Mouse (Mus musculus) MEL (cell line): Measurements from ENCODE around the gene Exoc5.

Source experiments
- CHD1 ChIP-seq: IDR thresholded peaks from 2 replicates; pipeline ENCODE4 v1.6.1; 2012; ENCODE audit warnings: low read depth, mild to moderate bottlenecking, inconsistent platforms, low read length, improper control_type of control experiment
- CHD2 ChIP-seq: IDR thresholded peaks from 2 replicates; pipeline ENCODE4 v1.6.1; 2011; ENCODE audit warnings: low read length, improper control_type of control experiment
- CTCF ChIP-seq, 3 experiments: IDR thresholded peaks in 2 of 3; conservative IDR thresholded peaks in 1 of 3; 2 replicates each; pipeline ENCODE4 v1.5.1; 2011 to 2012; ENCODE audit warnings: low read length in 3 of 3, low read depth in 2 of 3, mild to moderate bottlenecking in 2 of 3, improper control_type of control experiment in 1 of 3, inconsistent platforms in 1 of 3, mixed read lengths in 1 of 3, moderate library complexity in 1 of 3; ENCODE audit not compliant: control insufficient read depth in 1 of 3, insufficient read depth in 1 of 3, poor library complexity in 1 of 3, severe bottlenecking in 1 of 3
- E2F4 ChIP-seq: IDR thresholded peaks from 2 replicates; pipeline ENCODE4 v1.6.1; 2011; ENCODE audit warnings: low read depth, low read length, improper control_type of control experiment, borderline replicate concordance
- EP300 ChIP-seq, 2 experiments: IDR thresholded peaks; 2 replicates each; pipeline ENCODE4 v1.6.1; 2011; ENCODE audit warnings: improper control_type of control experiment in 2 of 2, low read length in 2 of 2, low read depth in 1 of 2, mild to moderate bottlenecking in 1 of 2
- KAT2A ChIP-seq: conservative IDR thresholded peaks from 2 replicates; pipeline ENCODE4 v1.6.1; 2012; ENCODE audit warnings: low read depth, low read length, improper control_type of control experiment, inconsistent platforms
- MAFK ChIP-seq: IDR thresholded peaks from 2 replicates; pipeline ENCODE4 v1.6.1; 2011; ENCODE audit warnings: low read depth, mild to moderate bottlenecking, low read length, improper control_type of control experiment, borderline replicate concordance
- MAX ChIP-seq: IDR thresholded peaks from 2 replicates; pipeline ENCODE4 v1.6.1; 2011; ENCODE audit warnings: low read length, improper control_type of control experiment
- MXI1 ChIP-seq: IDR thresholded peaks from 2 replicates; pipeline ENCODE4 v1.6.1; 2011; ENCODE audit warnings: mild to moderate bottlenecking, low read depth, low read length, improper control_type of control experiment
- POLR2A ChIP-seq, 2 experiments: IDR thresholded peaks; 2 replicates each; pipeline ENCODE4 v1.6.1; 2011 to 2012; ENCODE audit warnings: low read length in 2 of 2, mild to moderate bottlenecking in 2 of 2, control low read depth in 1 of 2, improper control_type of control experiment in 1 of 2, low read depth in 1 of 2, moderate library complexity in 1 of 2; ENCODE audit not compliant: control insufficient read depth in 1 of 2, insufficient read depth in 1 of 2, poor library complexity in 1 of 2
- POLR2AphosphoS2 ChIP-seq: IDR thresholded peaks from 2 replicates; pipeline ENCODE4 v1.6.1; 2011; ENCODE audit warnings: low read length, improper control_type of control experiment
- TCF12 ChIP-seq: IDR thresholded peaks from 2 replicates; pipeline ENCODE4 v1.6.1; 2014; ENCODE audit warnings: low read depth, mild to moderate bottlenecking, inconsistent platforms, low read length, improper control_type of control experiment, moderate library complexity
- USF1 ChIP-seq: IDR thresholded peaks from 2 replicates; pipeline ENCODE4 v1.6.1; 2014; ENCODE audit warnings: low read depth, mild to moderate bottlenecking, inconsistent platforms, low read length, improper control_type of control experiment, moderate library complexity
- USF2 ChIP-seq, 2 experiments: IDR thresholded peaks; 2 replicates each; pipeline ENCODE4 v1.6.1; 2011 to 2012; ENCODE audit warnings: improper control_type of control experiment in 2 of 2, low read length in 2 of 2, borderline replicate concordance in 1 of 2, inconsistent platforms in 1 of 2, low read depth in 1 of 2, mild to moderate bottlenecking in 1 of 2; ENCODE audit not compliant: insufficient read depth in 1 of 2

DNA sequence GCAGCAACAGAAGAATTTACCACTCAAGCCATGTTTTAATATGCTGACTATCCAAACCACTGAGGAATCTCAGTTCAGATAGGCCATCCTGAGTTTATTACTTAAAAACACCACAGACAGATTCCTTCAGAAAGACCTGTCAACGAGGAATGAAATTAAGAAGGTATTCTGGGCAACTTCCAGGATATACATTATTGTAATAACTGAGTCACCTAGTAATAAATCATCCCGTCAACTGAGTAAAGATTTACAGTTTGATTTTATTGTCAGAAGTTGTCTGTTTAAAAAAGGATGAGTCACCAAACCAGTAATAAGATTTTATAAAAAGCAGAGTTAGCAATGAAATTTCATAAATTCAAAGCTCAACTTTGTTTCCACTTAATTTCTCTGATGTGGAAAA is 2.6 kb downstream of the Exoc5 start:
- TF ChIP-seq CTCF (IDR thresholded peaks at IDR 0.05 in 2 of 3, conservative IDR thresholded peaks at IDR 0.05 in 1 of 3; ENCODE audit: control insufficient read depth in 1 of 3, insufficient read depth in 1 of 3, low read depth in 2 of 3, low read length in 3 of 3, poor library complexity in 1 of 3, severe bottlenecking in 1 of 3) (no peak), POLR2A (IDR thresholded peaks at IDR 0.05; ENCODE audit: control insufficient read depth in 1 of 2, insufficient read depth in 1 of 2, low read depth in 1 of 2, low read length in 2 of 2, poor library complexity in 1 of 2) (no peak), MAFK (no peak), USF1 (no peak), TCF12 (no peak), MXI1 (no peak), CHD1 (no peak), USF2 (IDR thresholded peaks at IDR 0.05; ENCODE audit: borderline replicate concordance in 1 of 2, insufficient read depth in 1 of 2, low read depth in 1 of 2, low read length in 2 of 2) (no peak), EP300 (IDR thresholded peaks at IDR 0.05; ENCODE audit: low read depth in 1 of 2, low read length in 2 of 2) (no peak), POLR2AphosphoS2 (no peak), KAT2A (no peak; the same call in 1 of the 2 replicates), MAX (no peak), CHD2 (no peak), E2F4 (no peak)
